Comparison of ENCODE assay signal across 17 mouse cellular contexts in the genomic region with DNA sequence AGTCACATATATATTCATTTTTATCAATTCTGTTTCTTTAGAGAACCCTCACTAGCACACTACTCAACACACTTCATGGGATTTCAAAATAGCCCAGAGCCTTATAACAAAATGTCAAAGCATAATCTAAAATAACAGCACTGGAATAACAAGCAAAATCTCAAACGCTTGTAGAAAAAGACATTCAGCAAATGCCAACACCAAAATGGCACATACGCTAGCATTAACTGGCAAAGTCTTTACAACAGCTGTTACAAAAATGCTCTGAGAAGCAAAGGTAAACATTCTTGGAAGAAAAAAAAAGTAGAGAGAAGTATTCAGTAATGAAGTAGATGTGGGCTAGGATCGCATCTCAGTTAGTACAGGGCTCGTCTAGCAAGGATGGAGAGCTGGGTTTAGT.
"Had no signal": no experiment of that assay in that cellular context is flagged by ENCODE, and none has a peak within 500 bp of the region (broad histone marks: within the 10 kb centered on the region; RNA-seq: fewer than 3 reads in every experiment).

No protein-coding gene starts in this region.

- H3K9me3 ChIP-seq: neural tube, embryonic 12.5 days; neural tube, embryonic 13.5 days; neural tube, embryonic 15.5 days; stomach, embryonic 15.5 days had no signal

- H3K27me3 ChIP-seq: neural tube, embryonic 12.5 days; neural tube, embryonic 13.5 days; neural tube, embryonic 15.5 days; stomach, embryonic 15.5 days had no signal

- H3K36me3 ChIP-seq: neural tube, embryonic 12.5 days; neural tube, embryonic 13.5 days; neural tube, embryonic 15.5 days; stomach, embryonic 15.5 days had no signal

- H3K4me3 ChIP-seq: neural tube, embryonic 12.5 days; neural tube, embryonic 13.5 days; neural tube, embryonic 15.5 days; stomach, embryonic 15.5 days had no signal

- H3K9ac ChIP-seq: neural tube, embryonic 12.5 days; neural tube, embryonic 13.5 days; neural tube, embryonic 15.5 days; stomach, embryonic 15.5 days had no signal

- H3K4me1 ChIP-seq: neural tube, embryonic 12.5 days; neural tube, embryonic 13.5 days; neural tube, embryonic 15.5 days; stomach, embryonic 15.5 days had no signal

- H3K27ac ChIP-seq: neural tube, embryonic 12.5 days; neural tube, embryonic 13.5 days; neural tube, embryonic 15.5 days; stomach, embryonic 15.5 days; stomach, postnatal 0 days had no signal

- DNase-seq: retina, postnatal 1 day; right cerebral cortex, adult 18-20 months; right cerebral cortex, postnatal 14 days; right cerebral cortex, postnatal 25 days; right cerebral cortex, postnatal 4 days; spleen, adult 18-20 months; thymus, adult 18-20 months; thymus, adult 2 months; thymus, postnatal 14 days; thymus, postnatal 25 days; thymus, postnatal 36 days; thymus, postnatal 4 days had no signal

- H3K4me2 ChIP-seq: neural tube, embryonic 12.5 days; neural tube, embryonic 13.5 days; neural tube, embryonic 15.5 days; stomach, embryonic 15.5 days had no signal
